Mouse (Mus musculus) heart, adult 2 months (tissue): ENCODE results near the gene Ldb3.
A peak's percentile ranks its signal among the peaks of the same experiment; 100 is the strongest.

ENCODE experiments used
- CTCF ChIP-seq: fragments of 200-600 bp; IDR thresholded peaks from 2 replicates; pipeline ENCODE4 v1.8.1; 2022; ENCODE audit warnings: antibody characterized with exemption, mild to moderate bottlenecking, moderate library complexity
- EP300 ChIP-seq: fragments of 200-500 bp; IDR thresholded peaks from 2 replicates; pipeline ENCODE4 v1.6.1; 2011; ENCODE audit warnings: low read depth, low read length, control low read depth; ENCODE audit not compliant: insufficient read depth

DNA sequence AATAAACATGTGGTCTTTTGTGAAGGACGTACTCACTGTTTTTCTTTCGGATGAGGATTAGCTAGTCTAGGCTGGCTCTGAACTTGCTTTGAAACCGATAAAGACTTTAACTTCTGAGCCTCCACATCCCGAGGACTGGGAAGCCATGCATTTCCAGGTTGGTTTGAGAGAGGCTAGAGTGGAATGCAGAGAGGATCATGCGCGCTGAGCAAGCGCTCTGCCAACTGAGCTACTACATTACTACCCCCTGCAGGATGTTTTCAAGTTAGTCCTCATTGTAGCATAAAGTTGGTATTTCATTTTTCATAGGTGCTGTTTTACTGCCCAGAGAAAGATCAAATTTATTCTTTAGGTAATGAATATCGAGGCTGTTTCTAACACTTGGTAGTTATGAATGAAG is 102.3 kb downstream of the Ldb3 start:
- no peak for TF ChIP-seq EP300
- TF ChIP-seq CTCF = peak; percentile 43
